Mouse (Mus musculus) heart, embryonic 16.5 days (tissue): ENCODE results near the gene Dach1. TPM values are rescaled to one million over a fixed set of nuclear protein-coding genes. Genes with fewer than 3 reads are reported as not detected.

ENCODE experiments used
- ATAC-seq: fragments of 200-750 bp; cut with Nextera tagmentation; replicated peaks from 2 replicates; pipeline ENCODE4 v1.8.0; 2017; ENCODE audit warnings: moderate number of reproducible peaks; ENCODE audit not compliant: insufficient read depth, low FRiP score; ENCODE audit errors: extremely low read depth
- H3K27ac ChIP-seq: fragments of 300-500 bp; sonication (generic); 2 replicates; pipeline ENCODE4 v1.5.1; 2014; ENCODE audit warnings: mild to moderate bottlenecking, low read length, control low read depth, moderate library complexity
- H3K27me3 ChIP-seq: fragments of 300-500 bp; sonication (generic); 2 replicates; pipeline ENCODE4 v1.6.1; 2014; ENCODE audit warnings: low read length, mixed read lengths; ENCODE audit not compliant: control insufficient read depth, insufficient read depth
- H3K36me3 ChIP-seq: fragments of 300-500 bp; sonication (generic); 2 replicates; pipeline ENCODE4 v1.6.1; 2014; ENCODE audit not compliant: control insufficient read depth, insufficient read depth
- H3K4me1 ChIP-seq: fragments of 300-500 bp; sonication (generic); 2 replicates; pipeline ENCODE4 v1.6.1; 2014; ENCODE audit warnings: low read length, mixed read lengths; ENCODE audit not compliant: control insufficient read depth, insufficient read depth
- H3K4me2 ChIP-seq: fragments of 300-500 bp; sonication (generic); 2 replicates; pipeline ENCODE4 v1.6.1; 2014; ENCODE audit warnings: low read depth, mild to moderate bottlenecking, control low read depth, low read length
- H3K4me3 ChIP-seq: fragments of 300-500 bp; sonication (generic); 2 replicates; pipeline ENCODE4 v1.5.1; 2014; ENCODE audit warnings: mild to moderate bottlenecking, control low read depth, low read length
- H3K9ac ChIP-seq: fragments of 300-500 bp; sonication (generic); 2 replicates; pipeline ENCODE4 v1.6.1; 2014; ENCODE audit warnings: low read length, control low read depth
- H3K9me3 ChIP-seq: fragments of 300-500 bp; sonication (generic); replicated peaks from 2 replicates; pipeline ENCODE4 v1.6.1; 2016; ENCODE audit warnings: low read length; ENCODE audit not compliant: control insufficient read depth
- WGBS: fragments of 180-500 bp; shearing (Covaris S2); extraction: QIAGEN DNeasy Blood & Tissue Kit; methylation state at CpG from one replicate; pipeline ENCODE4 v1.1.7; 2014; 5-methylcytosine and 5-hydroxymethylcytosine counted together
- polyA plus RNA-seq: library from polyadenylated mRNA; unstranded; fragments of >200 nt; fragmentation: Nextera tagmentation; extraction: Ambion mirVana; gene quantifications from 2 replicates; pipeline ENCODE4 v1.2.1, GENCODE M21; 2015

The Dach1 gene
- polyA plus RNA-seq, 1 experiment from 2014 or later: 1.8 TPM

GRCm38 (mm10) chr14:98035261-98035660 lies 134.3 kb downstream of the Dach1 start:
- Histone ChIP-seq H3K9me3 (no peaks in the 10 kb centered on the region), H3K27me3 (no peaks in the 10 kb centered on the region), H3K4me2 (no peak overlapping the region), H3K27ac (no peak overlapping the region), H3K4me1 (peaks cover 2% of the 10 kb centered on the region; the same call in 1 of the 2 replicates), H3K9ac (no peak overlapping the region), H3K36me3 (no peaks in the 10 kb centered on the region), H3K4me3 (no peak overlapping the region)
- 0% methylated on average over 1 of the region's 1 CpGs for WGBS
- ATAC-seq: no peak

GRCm38 (mm10) chr14:98023540-98023939 lies 146.0 kb downstream of the Dach1 start:
- no peak for ATAC-seq
- Histone ChIP-seq H3K9ac (no peak overlapping the region), H3K27me3 (no peaks in the 10 kb centered on the region), H3K9me3 (no peaks in the 10 kb centered on the region), H3K4me3 (no peak overlapping the region), H3K36me3 (no peaks in the 10 kb centered on the region), H3K4me2 (no peak overlapping the region), H3K27ac (no peak overlapping the region), H3K4me1 (no peaks in the 10 kb centered on the region)
- 72% methylated on average over 4 of the region's 4 CpGs for WGBS

- Histone ChIP-seq H3K4me1 (no peaks in the 10 kb centered on the region), H3K27ac (no peak overlapping the region), H3K27me3 (no peaks in the 10 kb centered on the region), H3K4me2 (no peak overlapping the region), H3K9ac (no peak overlapping the region), H3K9me3 (no peaks in the 10 kb centered on the region), H3K4me3 (no peak overlapping the region), H3K36me3 (no peaks in the 10 kb centered on the region)
- ATAC-seq: no peak
- 76% methylated on average over 1 of the region's 1 CpGs for WGBS
Measured at GRCm38 (mm10) chr14:98014053-98014452, 155.5 kb downstream of the Dach1 start.

GRCm38 (mm10) chr14:98008501-98008900 lies 161.1 kb downstream of the Dach1 start:
- H3K9me3 ChIP-seq: no peaks in the 10 kb centered on the region
- WGBS: 91% methylated on average over 6 of the region's 6 CpGs
- H3K4me2 ChIP-seq: no peak overlapping the region
- no peak overlapping the region for H3K4me3 ChIP-seq
- H3K36me3 ChIP-seq: no peaks in the 10 kb centered on the region
- ATAC-seq: no peak
- H3K27me3 ChIP-seq: no peaks in the 10 kb centered on the region
- no peak overlapping the region for H3K27ac ChIP-seq
- no peaks in the 10 kb centered on the region for H3K4me1 ChIP-seq
- H3K9ac ChIP-seq: no peak overlapping the region

- WGBS: 52% methylated on average over 1 of the region's 1 CpGs
- Histone ChIP-seq H3K27ac (no peak overlapping the region), H3K4me3 (no peak overlapping the region), H3K27me3 (no peaks in the 10 kb centered on the region), H3K4me1 (no peaks in the 10 kb centered on the region), H3K36me3 (no peaks in the 10 kb centered on the region), H3K9ac (no peak overlapping the region), H3K4me2 (no peak overlapping the region), H3K9me3 (no peaks in the 10 kb centered on the region)
- ATAC-seq: no peak
Measured at GRCm38 (mm10) chr14:98002021-98002680, 167.4 kb downstream of the Dach1 start.

GRCm38 (mm10) chr14:97998584-97998983 lies 171.0 kb downstream of the Dach1 start:
- H3K9ac ChIP-seq: no peak overlapping the region
- no peak for ATAC-seq
- no peaks in the 10 kb centered on the region for H3K27me3 ChIP-seq

GRCm38 (mm10) chr14:97983251-97983650 lies 186.3 kb downstream of the Dach1 start:
- WGBS: 18% methylated on average over 3 of the region's 3 CpGs
- Histone ChIP-seq H3K27ac (no peak overlapping the region), H3K27me3 (no peaks in the 10 kb centered on the region), H3K9ac (no peak overlapping the region), H3K4me3 (no peak overlapping the region), H3K4me1 (no peaks in the 10 kb centered on the region), H3K9me3 (no peaks in the 10 kb centered on the region), H3K36me3 (no peaks in the 10 kb centered on the region), H3K4me2 (no peak overlapping the region)
- no peak for ATAC-seq

More at GRCm38 (mm10) chr14:97998584-97998983, 171.0 kb downstream of the Dach1 start:
- H3K4me2 ChIP-seq: no peak overlapping the region
- no peaks in the 10 kb centered on the region for H3K4me1 ChIP-seq
- no peaks in the 10 kb centered on the region for H3K36me3 ChIP-seq
- H3K9me3 ChIP-seq: no peaks in the 10 kb centered on the region
- H3K4me3 ChIP-seq: no peak overlapping the region
- no peak overlapping the region for H3K27ac ChIP-seq

- Histone ChIP-seq H3K9me3 (no peaks in the 10 kb centered on the region), H3K4me3 (no peak overlapping the region), H3K27me3 (no peaks in the 10 kb centered on the region), H3K36me3 (no peaks in the 10 kb centered on the region), H3K4me2 (no peak overlapping the region), H3K27ac (no peak overlapping the region), H3K9ac (no peak overlapping the region), H3K4me1 (no peaks in the 10 kb centered on the region)
- no peak for ATAC-seq
- 80% methylated on average over 6 of the region's 6 CpGs for WGBS
Measured at GRCm38 (mm10) chr14:97982676-97983075, 186.9 kb downstream of the Dach1 start.

- Histone ChIP-seq H3K4me3 (no peak overlapping the region), H3K27ac (no peak overlapping the region), H3K4me2 (no peak overlapping the region), H3K9me3 (no peaks in the 10 kb centered on the region), H3K36me3 (no peaks in the 10 kb centered on the region), H3K9ac (no peak overlapping the region), H3K27me3 (no peaks in the 10 kb centered on the region), H3K4me1 (no peaks in the 10 kb centered on the region)
- 73% methylated on average over 4 of the region's 4 CpGs for WGBS
- ATAC-seq: no peak
Measured at GRCm38 (mm10) chr14:97980879-97981278, 188.7 kb downstream of the Dach1 start.
